Mouse (Mus musculus): ENCODE results near the gene Zcchc18. TPM values are rescaled to one million over a fixed set of nuclear protein-coding genes. Genes with fewer than 3 reads are reported as not detected.
"Not testable (repeated sequence)": the region's sequence is repeated elsewhere in the genome, so short reads cannot be mapped to it uniquely, and the experiment has no call there.

The Zcchc18 gene
- 20.0 and 23.2 TPM in 2 replicates for polyA plus RNA-seq (2014; fragmentation: Nextera tagmentation; extraction: Ambion mirVana)

DNA sequence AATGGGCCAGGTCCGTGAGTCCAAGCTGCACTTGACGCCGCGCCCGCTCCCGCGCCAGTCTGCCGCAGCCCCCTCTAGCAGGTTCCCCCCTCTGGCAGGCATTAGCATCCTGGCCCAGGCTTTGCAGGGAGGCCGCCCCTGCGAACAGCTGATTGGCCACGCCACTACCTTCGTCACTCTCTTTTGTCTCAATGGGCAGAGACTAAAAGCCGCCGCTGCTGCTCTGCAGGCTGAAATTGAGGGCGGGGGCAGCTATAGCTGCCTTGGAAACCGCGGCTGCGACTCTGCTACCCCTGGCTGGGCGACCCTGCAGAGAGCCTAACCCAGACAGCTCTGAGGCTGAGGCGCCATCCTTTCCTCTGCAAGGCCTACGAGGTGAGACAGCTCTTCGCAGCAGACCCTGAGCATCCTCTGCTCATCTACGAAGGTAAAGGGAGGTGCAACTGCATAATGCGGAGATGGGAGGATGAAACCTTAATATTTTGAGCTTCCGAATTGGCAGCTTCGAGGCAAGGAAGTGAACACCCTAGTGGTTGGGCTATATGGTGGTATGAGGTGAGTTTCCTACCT, at the start of gene Zcchc18:
TSS of gene Zcchc18 (plus strand) at position 178 of the 570 bp plus-strand sequence.
- Histone ChIP-seq H3K9me3 (ENCODE audit: control insufficient read depth, low read length) (no peaks in the 10 kb centered on the region), H3K9ac (ENCODE audit: low read length) (no peak within 1 kb of the TSS), H3K36me3 (ENCODE audit: control insufficient read depth, insufficient read depth, low read length) (no peaks in the 10 kb centered on the region), H3K4me3 (ENCODE audit: low read depth, low read length) (peak within 1 kb of the TSS; percentile 34), H3K27ac (ENCODE audit: low read depth) (no peak within 1 kb of the TSS), H3K4me1 (replicated peaks; ENCODE audit: control insufficient read depth, insufficient read depth, low read length) (no peaks in the 10 kb centered on the region), H3K4me2 (ENCODE audit: low read length) (peak within 1 kb of the TSS; percentile 53), H3K27me3 (replicated peaks; ENCODE audit: control insufficient read depth, insufficient read depth, low read length) (peaks cover 18% of the 10 kb centered on the region; the same call in 1 of the 2 replicates)
- ATAC-seq (replicated peaks; ENCODE audit: low FRiP score, low TSS enrichment, low read depth) (peak; percentile 94), DNase-seq (ENCODE audit: low spot score) (peak; percentile 63)
- 16% methylated on average over 26 of the region's 26 CpGs for WGBS

DNA sequence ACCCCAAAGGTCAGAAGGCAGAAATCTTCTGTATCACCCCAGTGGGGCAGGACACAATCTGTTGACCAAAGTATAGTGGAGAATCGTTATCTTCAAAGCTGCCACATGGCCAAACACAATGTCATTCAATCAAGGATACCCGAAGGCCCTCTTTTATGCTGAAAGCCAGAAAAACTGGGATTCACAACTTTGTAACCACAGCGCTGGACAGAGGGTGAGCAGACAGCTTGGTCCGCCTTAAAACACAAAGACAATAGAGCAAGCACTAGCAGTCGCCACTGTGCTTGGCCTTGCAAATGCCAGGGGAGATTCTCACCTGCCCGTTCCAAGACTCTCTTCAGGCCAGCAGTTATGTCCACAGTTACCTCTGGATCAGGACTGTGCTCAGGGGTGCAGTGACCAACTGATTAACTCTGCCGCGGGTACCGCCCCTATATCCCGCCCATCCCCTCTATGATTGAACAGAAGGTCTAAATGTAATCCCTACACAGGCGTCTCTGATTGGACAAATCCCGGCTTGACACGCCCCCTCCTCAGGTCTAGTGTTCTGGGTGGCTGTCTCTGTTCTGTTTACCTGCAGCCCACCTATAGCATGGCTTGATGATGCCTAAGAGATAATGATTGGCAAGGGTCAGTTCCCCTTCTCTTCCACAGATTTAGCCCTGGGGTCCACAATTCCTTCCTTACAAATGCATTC, 35.2 kb upstream of the Zcchc18 start:
- peak; percentile 98 for ATAC-seq (replicated peaks; ENCODE audit: low FRiP score, low TSS enrichment, low read depth)
- WGBS, result 20% methylated on average over 13 of the region's 13 CpGs
- H3K4me3 ChIP-seq (ENCODE audit: low read depth, low read length), result peak overlapping the region; percentile 25
- not testable (repeated sequence) for H3K4me1 ChIP-seq (replicated peaks; ENCODE audit: control insufficient read depth, insufficient read depth, low read length); H3K27ac ChIP-seq (ENCODE audit: low read depth); H3K27me3 ChIP-seq (replicated peaks; ENCODE audit: control insufficient read depth, insufficient read depth, low read length); DNase-seq (ENCODE audit: low spot score); H3K36me3 ChIP-seq (ENCODE audit: control insufficient read depth, insufficient read depth, low read length); H3K9ac ChIP-seq (ENCODE audit: low read length); H3K9me3 ChIP-seq (ENCODE audit: control insufficient read depth, low read length)
- peak overlapping the region; percentile 32; the same call in 1 of the 2 replicates for H3K4me2 ChIP-seq (ENCODE audit: low read length)

DNA sequence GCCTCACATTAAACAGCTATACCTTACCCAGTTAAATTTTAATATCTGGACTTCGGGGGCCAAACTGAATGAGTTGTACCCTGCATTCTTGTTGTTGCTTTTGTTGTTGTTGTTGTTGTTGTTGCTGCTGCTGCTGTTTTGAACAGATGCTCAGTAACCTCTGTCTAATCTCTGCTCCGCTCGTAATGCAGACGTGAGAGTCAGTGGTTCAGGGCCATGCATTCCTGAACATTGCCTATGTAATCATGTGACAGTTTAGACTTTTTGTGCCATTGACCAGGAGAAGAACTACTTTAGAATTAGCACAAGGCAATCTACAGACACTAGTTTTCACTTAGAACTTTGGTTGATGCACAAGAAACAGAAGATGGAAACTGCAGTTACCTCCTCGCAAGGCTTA, 34.7 kb upstream of the Zcchc18 start:
- not testable (repeated sequence) for ATAC-seq (replicated peaks; ENCODE audit: low FRiP score, low TSS enrichment, low read depth); H3K9me3 ChIP-seq (ENCODE audit: control insufficient read depth, low read length); DNase-seq (ENCODE audit: low spot score); H3K27me3 ChIP-seq (replicated peaks; ENCODE audit: control insufficient read depth, insufficient read depth, low read length); H3K4me1 ChIP-seq (replicated peaks; ENCODE audit: control insufficient read depth, insufficient read depth, low read length); H3K9ac ChIP-seq (ENCODE audit: low read length); H3K27ac ChIP-seq (ENCODE audit: low read depth); H3K36me3 ChIP-seq (ENCODE audit: control insufficient read depth, insufficient read depth, low read length)
- Histone ChIP-seq H3K4me2 (ENCODE audit: low read length) (peak overlapping the region; percentile 32; the same call in 1 of the 2 replicates), H3K4me3 (ENCODE audit: low read depth, low read length) (peak overlapping the region; percentile 8; the same call in 1 of the 2 replicates)
- WGBS, result 61% methylated on average over 5 of the region's 5 CpGs

DNA sequence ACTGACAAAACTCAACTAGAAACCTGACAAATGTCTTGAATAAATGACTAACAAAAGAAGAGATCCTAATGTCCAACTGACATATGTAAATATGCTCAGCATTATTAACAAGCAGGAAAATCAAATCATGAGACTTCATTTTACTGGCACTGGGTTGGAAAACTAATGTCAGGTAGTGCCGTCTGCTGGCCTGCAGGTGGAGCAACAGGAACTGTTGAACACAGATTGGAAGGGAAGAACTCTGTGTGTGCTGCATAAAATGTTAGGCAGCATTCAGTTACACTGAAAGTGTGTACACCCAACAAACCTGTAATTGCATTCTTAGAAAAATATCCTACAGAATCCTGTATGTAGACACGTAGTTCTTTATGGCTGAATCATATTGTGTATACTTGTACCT, 33.3 kb upstream of the Zcchc18 start:
- no peaks in the 10 kb centered on the region for H3K9me3 ChIP-seq (ENCODE audit: control insufficient read depth, low read length)
- H3K27ac ChIP-seq (ENCODE audit: low read depth), result no peak overlapping the region
- no peaks in the 10 kb centered on the region for H3K27me3 ChIP-seq (replicated peaks; ENCODE audit: control insufficient read depth, insufficient read depth, low read length)
- 23% methylated on average over 2 of the region's 2 CpGs for WGBS
- DNase-seq (ENCODE audit: low spot score) (no peak), ATAC-seq (replicated peaks; ENCODE audit: low FRiP score, low TSS enrichment, low read depth) (no peak)
- H3K9ac ChIP-seq (ENCODE audit: low read length), result no peak overlapping the region
- no peak overlapping the region for H3K4me3 ChIP-seq (ENCODE audit: low read depth, low read length)
- no peak overlapping the region for H3K4me2 ChIP-seq (ENCODE audit: low read length)
- no peaks in the 10 kb centered on the region for H3K36me3 ChIP-seq (ENCODE audit: control insufficient read depth, insufficient read depth, low read length)
- no peaks in the 10 kb centered on the region for H3K4me1 ChIP-seq (replicated peaks; ENCODE audit: control insufficient read depth, insufficient read depth, low read length)

DNA sequence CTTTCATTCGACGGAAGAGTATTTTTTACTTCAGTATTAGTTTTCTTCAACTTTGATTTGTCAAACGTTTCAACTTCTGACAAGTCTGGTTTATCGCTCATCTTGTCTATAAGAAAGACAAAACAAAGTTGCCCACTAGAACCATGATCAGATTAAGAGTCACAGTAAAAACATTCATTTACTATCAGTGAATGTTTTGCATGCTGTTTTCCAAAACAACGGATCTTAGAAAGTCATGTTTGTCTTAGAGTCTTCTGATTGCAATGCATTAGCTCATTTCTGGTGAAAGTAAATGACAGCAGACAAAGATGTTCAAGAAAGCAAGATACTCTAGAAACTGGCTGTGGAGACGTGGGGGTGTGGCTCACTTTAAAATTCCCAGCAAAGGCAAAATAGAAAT, 17.6 kb upstream of the Zcchc18 start, which contains the start of gene Tmsb15b2:
TSS of gene Tmsb15b2 (minus strand) at position 101 of the 400 bp plus-strand sequence.
- peak within 1 kb of the TSS; percentile 30; the same call in 1 of the 2 replicates for H3K9ac ChIP-seq (ENCODE audit: low read length)
- H3K4me1 ChIP-seq (replicated peaks; ENCODE audit: control insufficient read depth, insufficient read depth, low read length); H3K9me3 ChIP-seq (ENCODE audit: control insufficient read depth, low read length); H3K27me3 ChIP-seq (replicated peaks; ENCODE audit: control insufficient read depth, insufficient read depth, low read length); H3K36me3 ChIP-seq (ENCODE audit: control insufficient read depth, insufficient read depth, low read length); ATAC-seq (replicated peaks; ENCODE audit: low FRiP score, low TSS enrichment, low read depth); DNase-seq (ENCODE audit: low spot score); H3K27ac ChIP-seq (ENCODE audit: low read depth): not testable (repeated sequence)
- peak within 1 kb of the TSS; percentile 49 for H3K4me2 ChIP-seq (ENCODE audit: low read length)
- WGBS, result 90% methylated on average over 6 of the region's 6 CpGs
- peak within 1 kb of the TSS; percentile 41 for H3K4me3 ChIP-seq (ENCODE audit: low read depth, low read length)

DNA sequence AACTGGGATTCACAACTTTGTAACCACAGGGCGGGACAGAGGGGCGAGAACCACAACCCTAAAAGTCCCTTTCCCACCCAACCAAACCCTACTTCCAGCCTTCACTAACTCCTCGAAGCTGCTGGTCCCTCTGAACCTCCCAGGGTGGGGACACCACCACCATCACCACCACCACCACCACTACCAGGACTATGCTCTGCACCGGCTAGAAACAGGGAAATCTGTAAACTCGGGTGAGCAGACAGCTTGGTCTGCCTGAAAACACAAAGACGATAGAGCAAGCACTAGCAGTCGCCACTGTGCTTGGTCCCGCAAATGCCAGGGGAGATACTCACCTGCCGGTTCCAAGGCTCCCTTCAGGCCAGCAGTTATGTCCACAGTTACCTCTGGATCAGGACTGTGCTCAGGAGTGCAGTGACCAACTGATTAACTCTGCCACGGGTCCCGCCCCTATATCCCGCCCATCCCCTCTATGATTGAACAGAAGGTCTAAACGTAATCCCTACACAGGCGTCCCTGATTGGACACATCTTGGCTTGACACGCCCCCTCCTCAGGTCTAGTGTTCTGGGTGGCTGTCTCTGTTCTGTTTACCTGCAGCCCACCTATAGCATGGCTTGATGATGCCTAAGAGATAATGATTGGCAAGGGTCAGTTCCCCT, 16.4 kb upstream of the Zcchc18 start, which contains the start of the genes Tmsb15l and Tmsb15b1:
TSS of gene Tmsb15l (minus strand) at position 446 of the 661 bp plus-strand sequence.
TSS of gene Tmsb15b1 (minus strand) at position 451 of the 661 bp plus-strand sequence.
- DNase-seq (ENCODE audit: low spot score) (peak; percentile 72), ATAC-seq (replicated peaks; ENCODE audit: low FRiP score, low TSS enrichment, low read depth) (peak; percentile 100)
- H3K4me3 ChIP-seq (ENCODE audit: low read depth, low read length), result peak within 1 kb of the TSS; percentile 41
- no peaks in the 10 kb centered on the region for H3K9me3 ChIP-seq (ENCODE audit: control insufficient read depth, low read length)
- H3K4me1 ChIP-seq (replicated peaks; ENCODE audit: control insufficient read depth, insufficient read depth, low read length), result no peaks in the 10 kb centered on the region
- no peaks in the 10 kb centered on the region for H3K27me3 ChIP-seq (replicated peaks; ENCODE audit: control insufficient read depth, insufficient read depth, low read length)
- no peak within 1 kb of the TSS for H3K27ac ChIP-seq (ENCODE audit: low read depth)
- H3K4me2 ChIP-seq (ENCODE audit: low read length), result peak within 1 kb of the TSS; percentile 49
- H3K36me3 ChIP-seq (ENCODE audit: control insufficient read depth, insufficient read depth, low read length), result no peaks in the 10 kb centered on the region
- WGBS, result 24% methylated on average over 15 of the region's 15 CpGs
- peak within 1 kb of the TSS; percentile 30; the same call in 1 of the 2 replicates for H3K9ac ChIP-seq (ENCODE audit: low read length)

DNA sequence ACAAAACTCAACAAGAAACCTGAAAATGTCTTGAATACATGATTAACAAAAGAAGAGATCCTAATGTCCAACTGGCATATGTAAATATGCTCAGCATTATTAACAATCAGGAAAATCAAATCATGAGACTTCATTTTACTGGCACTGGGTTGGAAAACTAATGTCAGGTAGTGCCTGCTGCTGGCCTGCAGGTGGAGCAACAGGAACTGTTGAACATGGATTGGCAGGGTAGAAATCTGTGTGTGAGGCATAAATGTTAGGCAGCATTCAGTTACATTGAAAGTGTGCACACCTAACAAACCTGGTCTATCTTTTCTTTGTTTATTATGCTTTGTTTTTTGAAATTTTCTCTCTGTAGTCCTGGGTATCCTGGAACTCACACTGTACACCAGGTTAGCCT, 14.3 kb upstream of the Zcchc18 start:
- Histone ChIP-seq H3K27ac (ENCODE audit: low read depth) (no peak overlapping the region), H3K4me3 (ENCODE audit: low read depth, low read length) (no peak overlapping the region), H3K36me3 (ENCODE audit: control insufficient read depth, insufficient read depth, low read length) (no peaks in the 10 kb centered on the region), H3K9me3 (ENCODE audit: control insufficient read depth, low read length) (no peaks in the 10 kb centered on the region), H3K27me3 (replicated peaks; ENCODE audit: control insufficient read depth, insufficient read depth, low read length) (no peaks in the 10 kb centered on the region), H3K4me1 (replicated peaks; ENCODE audit: control insufficient read depth, insufficient read depth, low read length) (no peaks in the 10 kb centered on the region), H3K9ac (ENCODE audit: low read length) (no peak overlapping the region), H3K4me2 (ENCODE audit: low read length) (no peak overlapping the region)
- no peak for DNase-seq (ENCODE audit: low spot score)
- no peak for ATAC-seq (replicated peaks; ENCODE audit: low FRiP score, low TSS enrichment, low read depth)

DNA sequence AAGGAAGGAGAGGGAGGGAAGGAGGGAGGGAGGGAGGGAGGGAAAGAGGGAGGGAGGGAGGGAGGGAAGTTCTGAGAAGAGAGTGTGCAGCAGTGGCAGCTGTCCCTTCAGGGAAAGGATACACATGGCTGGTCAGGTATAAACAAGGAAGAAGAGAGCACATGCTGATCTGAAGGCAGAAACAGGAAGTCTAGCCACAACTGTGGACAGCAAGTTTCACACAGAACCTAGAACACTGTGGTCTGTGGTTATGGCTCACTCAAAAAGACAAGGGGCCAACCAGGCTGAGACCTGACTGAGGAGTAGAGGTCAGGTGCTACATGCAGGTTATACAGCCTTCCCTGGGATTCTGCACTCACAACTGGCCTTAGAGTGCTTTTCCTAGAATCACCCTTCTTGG, 6.9 kb upstream of the Zcchc18 start:
- Histone ChIP-seq H3K9ac (ENCODE audit: low read length) (no peak overlapping the region), H3K4me1 (replicated peaks; ENCODE audit: control insufficient read depth, insufficient read depth, low read length) (no peaks in the 10 kb centered on the region), H3K27ac (ENCODE audit: low read depth) (no peak overlapping the region), H3K4me2 (ENCODE audit: low read length) (no peak overlapping the region), H3K36me3 (ENCODE audit: control insufficient read depth, insufficient read depth, low read length) (no peaks in the 10 kb centered on the region), H3K27me3 (replicated peaks; ENCODE audit: control insufficient read depth, insufficient read depth, low read length) (no peaks in the 10 kb centered on the region), H3K9me3 (ENCODE audit: control insufficient read depth, low read length) (no peaks in the 10 kb centered on the region), H3K4me3 (ENCODE audit: low read depth, low read length) (no peak overlapping the region)
- no peak for ATAC-seq (replicated peaks; ENCODE audit: low FRiP score, low TSS enrichment, low read depth)
- no peak for DNase-seq (ENCODE audit: low spot score)

Data from intestine, embryonic 14.5 days (tissue).